Mouse (Mus musculus): ENCODE data around the gene Sema5b.

- no peak for TF ChIP-seq CTCF (IDR thresholded peaks at IDR 0.05; ENCODE audit: control insufficient read depth, insufficient read depth, low read length)
- TF ChIP-seq POLR2A (IDR thresholded peaks at IDR 0.05; ENCODE audit: borderline replicate concordance, control insufficient read depth, low read depth, low read length), result no peak
Observed at GRCm38 (mm10) chr16:35547966-35548365, 7.0 kb downstream of the Sema5b start.
